Mouse (Mus musculus): Measurements from ENCODE around the gene Hmg20b.

- no peak for TF ChIP-seq ZNF384 (IDR thresholded peaks at IDR 0.05; ENCODE audit: low read depth, low read length)
- no peak for TF ChIP-seq POLR2A (IDR thresholded peaks at IDR 0.05; ENCODE audit: low read depth, low read length)
- TF ChIP-seq EP300 (IDR thresholded peaks at IDR 0.05; ENCODE audit: low read length), result no peak
- TF ChIP-seq POLR2AphosphoS2 (IDR thresholded peaks at IDR 0.05; ENCODE audit: low read depth, low read length), result no peak
- TF ChIP-seq CTCF (conservative IDR thresholded peaks at IDR 0.05 in 1 of 2, IDR thresholded peaks at IDR 0.05 in 1 of 2; ENCODE audit: low read depth in 2 of 2, low read length in 2 of 2), result no peak
- TF ChIP-seq CHD2 (IDR thresholded peaks at IDR 0.05; ENCODE audit: low read length), result no peak
- no peak for TF ChIP-seq SIN3A (IDR thresholded peaks at IDR 0.05; ENCODE audit: low read length)
- no peak for TF ChIP-seq MAFK (IDR thresholded peaks at IDR 0.05; ENCODE audit: insufficient replicate concordance, low read length)
These were observed 36.7 kb downstream of the Hmg20b start for GRCm38 (mm10) chr10:81313581-81313980.
